Mouse (Mus musculus): ENCODE data around the gene Gm11627.
A peak's percentile ranks its signal among the peaks of the same experiment; 100 is the strongest.

Gene Gm11627

GRCm38 (mm10) chr11:102602816-102603495 is 23.7 kb upstream of the Gm11627 start:
- DNase-seq (ENCODE audit: low spot score), result no peak

- no peak for DNase-seq (ENCODE audit: low spot score)
These were observed 20.7 kb upstream of the Gm11627 start for GRCm38 (mm10) chr11:102599912-102600311.

GRCm38 (mm10) chr11:102595341-102595820 is 16.1 kb upstream of the Gm11627 start:
- no peak for DNase-seq (ENCODE audit: low spot score)

GRCm38 (mm10) chr11:102587554-102587953 is 8.3 kb upstream of the Gm11627 start:
- DNase-seq (ENCODE audit: low spot score), result no peak

GRCm38 (mm10) chr11:102586445-102587130 is 7.3 kb upstream of the Gm11627 start:
- DNase-seq (ENCODE audit: low spot score), result no peak

GRCm38 (mm10) chr11:102582736-102583135 is 3.5 kb upstream of the Gm11627 start:
- no peak for DNase-seq (ENCODE audit: low spot score)

GRCm38 (mm10) chr11:102582016-102582610 is 2.9 kb upstream of the Gm11627 start:
- no peak for DNase-seq (ENCODE audit: low spot score)

GRCm38 (mm10) chr11:102581281-102582015 is 2.2 kb upstream of the Gm11627 start:
- DNase-seq (ENCODE audit: low spot score), result no peak

- DNase-seq (ENCODE audit: low spot score), result no peak
These were observed 721 bp upstream of the Gm11627 start for GRCm38 (mm10) chr11:102580034-102580330.

GRCm38 (mm10) chr11:102578341-102579118 is 731 bp downstream of the Gm11627 start:
- no peak for DNase-seq (ENCODE audit: low spot score)

- no peak for DNase-seq (ENCODE audit: low spot score)
These were observed 3.1 kb downstream of the Gm11627 start for GRCm38 (mm10) chr11:102576050-102576754.

GRCm38 (mm10) chr11:102575034-102575433 is 4.2 kb downstream of the Gm11627 start:
- no peak for DNase-seq (ENCODE audit: low spot score)

GRCm38 (mm10) chr11:102572866-102573663 is 6.2 kb downstream of the Gm11627 start:
- peak; percentile 50 for DNase-seq (ENCODE audit: low spot score)

- DNase-seq (ENCODE audit: low spot score), result no peak
These were observed 10.4 kb downstream of the Gm11627 start for GRCm38 (mm10) chr11:102568756-102569377.

- DNase-seq (ENCODE audit: low spot score), result no peak
These were observed 11.1 kb downstream of the Gm11627 start for GRCm38 (mm10) chr11:102568191-102568590.

- DNase-seq (ENCODE audit: low spot score), result no peak
These were observed 11.5 kb downstream of the Gm11627 start for GRCm38 (mm10) chr11:102567723-102568122.

- DNase-seq (ENCODE audit: low spot score), result no peak
These were observed 12.1 kb downstream of the Gm11627 start for GRCm38 (mm10) chr11:102567157-102567556.

GRCm38 (mm10) chr11:102566290-102566689 is 13.0 kb downstream of the Gm11627 start:
- DNase-seq (ENCODE audit: low spot score), result no peak

GRCm38 (mm10) chr11:102565741-102566140 is 13.5 kb downstream of the Gm11627 start:
- DNase-seq (ENCODE audit: low spot score), result no peak

Data from left cerebral cortex, adult 11 months (tissue).